Mouse (Mus musculus): Measurements from ENCODE around the gene Esrra. TPM values are rescaled to one million over a fixed set of nuclear protein-coding genes. Genes with fewer than 3 reads are reported as not detected.

Esrra gene
- polyA plus RNA-seq, 1 experiment from 2014 or later = 18.8 TPM

DNA sequence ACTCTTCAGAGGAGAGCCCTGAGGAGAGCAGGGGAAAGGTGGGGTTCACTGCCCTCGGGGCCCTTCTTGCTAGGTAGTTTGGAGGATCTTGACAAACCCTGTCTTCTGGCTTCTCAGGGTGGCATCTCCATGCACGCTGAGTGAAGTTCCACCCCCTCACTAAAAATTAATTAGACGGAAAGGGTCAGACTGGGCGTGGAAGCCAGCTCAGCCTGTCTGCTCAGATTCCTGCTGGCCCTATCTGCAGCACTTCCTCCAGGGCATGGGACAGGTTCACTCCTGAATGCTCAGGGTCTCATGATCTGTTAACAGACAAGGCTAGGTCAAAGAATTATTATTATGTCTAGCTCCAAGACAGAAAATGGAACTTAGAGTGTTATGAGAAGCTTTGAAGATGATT is 29.1 kb downstream of the Esrra start:
- H3K4me2 ChIP-seq (ENCODE audit: low read length) = no peak overlapping the region
- 79% methylated on average over 4 of the region's 4 CpGs for WGBS
- no peak overlapping the region for H3K4me3 ChIP-seq (replicated peaks; ENCODE audit: low read length)
- 0 out of 2 replicates have a peak, but pooled peaks cover 2% of the 10 kb centered on the region for H3K27me3 ChIP-seq (replicated peaks; ENCODE audit: control insufficient read depth, insufficient read depth, low read length)
- no peak for ATAC-seq
- no peaks in the 10 kb centered on the region for H3K36me3 ChIP-seq (ENCODE audit: control insufficient read depth, insufficient read depth)
- no peaks in the 10 kb centered on the region for H3K4me1 ChIP-seq (replicated peaks; ENCODE audit: control insufficient read depth, insufficient read depth, low read length)
- H3K9ac ChIP-seq (replicated peaks; ENCODE audit: low read depth, low read length) = no peak overlapping the region
- H3K9me3 ChIP-seq (ENCODE audit: control insufficient read depth, low read length) = no peaks in the 10 kb centered on the region
- no peak overlapping the region for H3K27ac ChIP-seq (ENCODE audit: low read length)

DNA sequence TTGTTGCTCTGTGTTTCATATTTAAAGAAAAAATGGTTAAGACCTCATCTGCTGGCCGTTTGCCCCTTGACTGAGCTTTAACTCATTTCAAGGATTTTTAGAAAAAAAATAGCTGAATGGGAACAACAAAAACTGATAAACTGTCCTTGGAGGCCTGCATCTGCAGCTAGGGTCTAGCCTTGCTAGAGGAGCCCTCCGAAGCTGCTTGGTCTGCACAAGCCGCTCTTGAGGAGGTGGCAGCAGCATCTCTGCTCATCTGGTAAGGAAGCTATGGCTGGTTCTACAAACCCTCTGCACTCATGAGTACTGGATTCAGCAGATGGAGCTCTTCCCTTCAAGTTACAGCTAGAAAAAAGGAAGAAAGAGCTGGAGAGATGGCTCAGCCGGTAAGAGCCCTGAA is 43.6 kb downstream of the Esrra start:
- Histone ChIP-seq H3K27ac (ENCODE audit: low read length) (no peak overlapping the region), H3K36me3 (ENCODE audit: control insufficient read depth, insufficient read depth) (no peaks in the 10 kb centered on the region), H3K27me3 (replicated peaks; ENCODE audit: control insufficient read depth, insufficient read depth, low read length) (no peaks in the 10 kb centered on the region), H3K4me1 (replicated peaks; ENCODE audit: control insufficient read depth, insufficient read depth, low read length) (no peaks in the 10 kb centered on the region), H3K4me2 (ENCODE audit: low read length) (no peak overlapping the region), H3K9me3 (ENCODE audit: control insufficient read depth, low read length) (peaks cover 14% of the 10 kb centered on the region), H3K9ac (replicated peaks; ENCODE audit: low read depth, low read length) (no peak overlapping the region), H3K4me3 (replicated peaks; ENCODE audit: low read length) (no peak overlapping the region)
- WGBS = 90% methylated on average over 4 of the region's 4 CpGs
- ATAC-seq = no peak

DNA sequence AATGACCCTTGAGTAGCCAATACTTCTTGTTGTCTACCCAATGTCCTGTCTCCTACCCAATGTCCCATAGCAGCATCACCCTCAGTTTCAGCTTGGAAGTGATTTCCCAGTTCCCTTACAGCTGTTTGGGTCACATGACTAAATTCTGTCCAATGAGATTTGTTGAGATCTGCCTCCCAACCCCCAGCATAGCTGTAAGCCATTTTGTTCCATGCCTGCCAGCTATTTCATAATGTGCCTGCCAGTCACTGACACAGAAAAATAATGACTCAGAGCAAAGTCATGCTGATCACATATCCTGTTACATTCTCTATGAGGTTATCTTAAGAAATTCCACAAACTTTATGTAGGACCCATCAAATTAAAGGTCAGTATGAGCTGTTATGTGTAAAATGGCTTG is 44.8 kb downstream of the Esrra start:
- Histone ChIP-seq H3K4me1 (replicated peaks; ENCODE audit: control insufficient read depth, insufficient read depth, low read length) (no peaks in the 10 kb centered on the region), H3K4me3 (replicated peaks; ENCODE audit: low read length) (no peak overlapping the region), H3K4me2 (ENCODE audit: low read length) (no peak overlapping the region), H3K36me3 (ENCODE audit: control insufficient read depth, insufficient read depth) (no peaks in the 10 kb centered on the region), H3K27me3 (replicated peaks; ENCODE audit: control insufficient read depth, insufficient read depth, low read length) (no peaks in the 10 kb centered on the region), H3K9me3 (ENCODE audit: control insufficient read depth, low read length) (peaks cover 14% of the 10 kb centered on the region), H3K27ac (ENCODE audit: low read length) (no peak overlapping the region), H3K9ac (replicated peaks; ENCODE audit: low read depth, low read length) (no peak overlapping the region)
- ATAC-seq = no peak

DNA sequence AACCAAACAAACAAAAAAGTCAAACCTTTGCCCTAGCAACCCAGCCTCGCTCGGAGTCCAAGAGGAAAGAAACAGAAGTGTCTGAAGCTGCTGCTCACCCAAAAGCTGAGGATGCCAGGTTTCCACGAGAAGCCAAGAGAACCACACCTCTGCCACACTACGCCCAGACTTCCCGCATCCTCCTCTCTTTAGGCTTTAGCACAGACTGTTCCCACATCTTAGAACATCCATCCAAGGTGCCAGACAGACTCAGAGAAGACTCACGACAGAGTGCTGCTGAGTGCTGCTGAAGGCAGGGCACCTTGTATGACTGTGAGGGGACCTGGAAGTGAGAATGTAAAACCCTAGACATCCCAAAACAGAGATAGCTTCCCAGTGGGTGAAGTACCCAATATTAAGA is 45.8 kb downstream of the Esrra start:
- 90% methylated on average over 6 of the region's 6 CpGs for WGBS
- no peak overlapping the region for H3K4me3 ChIP-seq (replicated peaks; ENCODE audit: low read length)
- no peak overlapping the region for H3K9ac ChIP-seq (replicated peaks; ENCODE audit: low read depth, low read length)
- no peak for ATAC-seq
- H3K9me3 ChIP-seq (ENCODE audit: control insufficient read depth, low read length) = peaks cover 12% of the 10 kb centered on the region
- no peak overlapping the region for H3K4me2 ChIP-seq (ENCODE audit: low read length)
- H3K36me3 ChIP-seq (ENCODE audit: control insufficient read depth, insufficient read depth) = no peaks in the 10 kb centered on the region
- no peaks in the 10 kb centered on the region for H3K4me1 ChIP-seq (replicated peaks; ENCODE audit: control insufficient read depth, insufficient read depth, low read length)
- H3K27me3 ChIP-seq (replicated peaks; ENCODE audit: control insufficient read depth, insufficient read depth, low read length) = no peaks in the 10 kb centered on the region
- H3K27ac ChIP-seq (ENCODE audit: low read length) = no peak overlapping the region

DNA sequence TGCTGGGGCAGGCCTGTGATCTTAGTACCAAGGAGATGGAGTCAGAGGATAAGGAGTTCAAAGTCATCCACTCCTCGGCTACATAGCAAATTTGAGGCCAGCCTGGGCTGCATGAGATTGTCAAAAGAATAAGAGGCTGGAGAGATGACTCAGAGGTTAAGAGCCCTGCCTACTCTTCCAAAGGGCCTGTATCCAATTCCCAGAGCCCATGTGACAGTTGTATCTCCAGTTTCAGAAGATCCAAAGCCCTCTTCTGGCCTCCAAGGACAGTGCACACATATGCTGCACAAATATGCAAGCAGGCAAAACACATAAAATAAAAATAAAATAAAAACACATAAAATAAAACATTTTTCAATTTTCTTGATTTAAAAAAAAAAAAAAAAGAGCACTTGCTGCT is 47.4 kb downstream of the Esrra start:
- no peak for ATAC-seq

DNA sequence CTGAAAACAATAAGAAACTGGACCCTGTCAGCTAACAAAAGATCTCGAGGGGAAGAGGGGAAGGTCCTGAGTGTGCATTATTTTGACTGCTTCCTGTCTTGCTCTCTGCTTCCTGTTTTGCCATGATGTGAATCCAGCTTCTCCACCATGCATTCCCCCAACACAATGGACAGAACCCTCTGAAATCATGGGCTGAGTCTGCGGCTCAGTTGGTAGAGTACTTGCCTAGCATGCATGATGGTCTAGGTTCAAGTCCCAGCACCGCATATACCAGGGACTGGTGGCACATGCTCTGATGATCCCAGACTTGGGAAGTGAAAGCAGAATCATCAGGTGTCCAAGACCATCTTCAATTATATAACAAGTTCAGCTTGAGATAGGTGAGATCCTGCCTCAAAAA is 48.9 kb downstream of the Esrra start:
- H3K27me3 ChIP-seq (replicated peaks; ENCODE audit: control insufficient read depth, insufficient read depth, low read length) = no peaks in the 10 kb centered on the region
- H3K9me3 ChIP-seq (ENCODE audit: control insufficient read depth, low read length) = no peaks in the 10 kb centered on the region
- no peak overlapping the region for H3K4me3 ChIP-seq (replicated peaks; ENCODE audit: low read length)
- WGBS = 72% methylated on average over 3 of the region's 3 CpGs
- no peak overlapping the region for H3K27ac ChIP-seq (ENCODE audit: low read length)
- no peaks in the 10 kb centered on the region for H3K4me1 ChIP-seq (replicated peaks; ENCODE audit: control insufficient read depth, insufficient read depth, low read length)
- H3K36me3 ChIP-seq (ENCODE audit: control insufficient read depth, insufficient read depth) = no peaks in the 10 kb centered on the region
- no peak for ATAC-seq
- no peak overlapping the region for H3K4me2 ChIP-seq (ENCODE audit: low read length)
- no peak overlapping the region for H3K9ac ChIP-seq (replicated peaks; ENCODE audit: low read depth, low read length)

More for the DNA sequence above, 47.4 kb downstream of the Esrra start:
- H3K27me3 ChIP-seq (replicated peaks; ENCODE audit: control insufficient read depth, insufficient read depth, low read length) = no peaks in the 10 kb centered on the region
- no peak overlapping the region for H3K9ac ChIP-seq (replicated peaks; ENCODE audit: low read depth, low read length)
- no peak overlapping the region for H3K4me3 ChIP-seq (replicated peaks; ENCODE audit: low read length)
- WGBS = 84% methylated on average over 1 of the region's 1 CpGs
- no peaks in the 10 kb centered on the region for H3K36me3 ChIP-seq (ENCODE audit: control insufficient read depth, insufficient read depth)
- no peak overlapping the region for H3K27ac ChIP-seq (ENCODE audit: low read length)
- no peak overlapping the region for H3K4me2 ChIP-seq (ENCODE audit: low read length)
- H3K4me1 ChIP-seq (replicated peaks; ENCODE audit: control insufficient read depth, insufficient read depth, low read length) = no peaks in the 10 kb centered on the region
- H3K9me3 ChIP-seq (ENCODE audit: control insufficient read depth, low read length) = peaks cover 4% of the 10 kb centered on the region; the same call in 1 of the 2 replicates

DNA sequence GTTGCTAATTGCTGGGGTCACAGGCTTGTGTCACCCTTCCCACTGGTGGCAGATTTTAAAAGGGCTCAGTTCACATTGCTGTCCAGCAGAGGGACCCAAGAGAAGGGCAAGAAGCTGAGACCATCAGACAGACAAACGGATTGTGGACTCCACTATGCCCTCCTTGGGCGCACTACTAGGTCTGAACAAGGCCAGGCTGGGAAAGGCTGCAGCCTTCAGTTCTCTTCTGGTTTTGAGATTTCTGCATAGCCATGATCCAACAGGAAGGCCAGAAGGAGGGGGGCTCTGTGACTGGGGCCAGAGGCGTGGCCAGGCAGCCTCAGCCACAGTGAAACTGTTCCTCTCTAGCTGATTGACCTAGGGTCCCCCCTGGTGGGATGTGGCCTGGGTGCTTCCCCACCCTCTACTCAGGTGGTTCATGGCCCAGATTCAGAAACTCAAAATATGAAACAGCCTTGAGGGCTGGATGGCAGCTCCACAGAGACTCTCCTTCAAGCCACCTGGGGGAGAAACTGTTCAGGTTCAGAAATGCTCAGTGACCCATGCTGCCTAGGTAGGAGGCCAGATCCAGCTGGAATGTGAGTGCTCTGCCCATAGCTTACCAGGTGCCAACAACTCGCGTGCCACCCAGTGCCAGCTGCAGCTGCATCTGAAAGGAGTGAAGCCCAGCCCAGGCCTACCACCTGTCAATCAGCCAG is 49.9 kb downstream of the Esrra start:
- H3K9me3 ChIP-seq (ENCODE audit: control insufficient read depth, low read length) = no peaks in the 10 kb centered on the region
- H3K4me3 ChIP-seq (replicated peaks; ENCODE audit: low read length) = no peak overlapping the region
- no peak overlapping the region for H3K4me2 ChIP-seq (ENCODE audit: low read length)
- no peaks in the 10 kb centered on the region for H3K4me1 ChIP-seq (replicated peaks; ENCODE audit: control insufficient read depth, insufficient read depth, low read length)
- no peaks in the 10 kb centered on the region for H3K36me3 ChIP-seq (ENCODE audit: control insufficient read depth, insufficient read depth)
- H3K27me3 ChIP-seq (replicated peaks; ENCODE audit: control insufficient read depth, insufficient read depth, low read length) = no peaks in the 10 kb centered on the region
- H3K9ac ChIP-seq (replicated peaks; ENCODE audit: low read depth, low read length) = no peak overlapping the region
- no peak overlapping the region for H3K27ac ChIP-seq (ENCODE audit: low read length)
- 59% methylated on average over 5 of the region's 5 CpGs for WGBS
- ATAC-seq = no peak

DNA sequence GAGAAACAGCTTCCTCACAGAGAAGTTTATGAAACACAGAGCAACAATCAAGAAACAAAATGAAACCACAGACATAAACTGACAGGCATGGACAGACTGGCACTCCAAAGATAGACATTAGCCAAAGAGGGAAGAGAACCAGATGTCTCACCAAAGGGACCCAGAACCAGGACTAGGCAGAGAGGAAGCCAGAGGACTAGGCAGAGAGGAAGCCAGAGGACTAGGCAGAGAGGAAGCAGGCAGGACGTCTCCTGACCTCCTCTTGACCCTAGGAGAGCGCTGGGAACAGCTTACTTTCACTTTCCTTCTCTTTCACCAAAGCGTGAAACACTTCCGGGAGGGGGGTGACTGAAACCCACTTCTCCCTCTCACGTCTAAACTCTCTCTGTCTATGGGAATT is 52.3 kb downstream of the Esrra start:
- no peaks in the 10 kb centered on the region for H3K4me1 ChIP-seq (replicated peaks; ENCODE audit: control insufficient read depth, insufficient read depth, low read length)
- H3K9ac ChIP-seq (replicated peaks; ENCODE audit: low read depth, low read length) = no peak overlapping the region
- H3K27me3 ChIP-seq (replicated peaks; ENCODE audit: control insufficient read depth, insufficient read depth, low read length) = no peaks in the 10 kb centered on the region
- no peak overlapping the region for H3K4me3 ChIP-seq (replicated peaks; ENCODE audit: low read length)
- WGBS = 11% methylated on average over 5 of the region's 5 CpGs
- H3K27ac ChIP-seq (ENCODE audit: low read length) = no peak overlapping the region
- no peaks in the 10 kb centered on the region for H3K36me3 ChIP-seq (ENCODE audit: control insufficient read depth, insufficient read depth)
- ATAC-seq = no peak
- H3K4me2 ChIP-seq (ENCODE audit: low read length) = no peak overlapping the region
- H3K9me3 ChIP-seq (ENCODE audit: control insufficient read depth, low read length) = no peaks in the 10 kb centered on the region

DNA sequence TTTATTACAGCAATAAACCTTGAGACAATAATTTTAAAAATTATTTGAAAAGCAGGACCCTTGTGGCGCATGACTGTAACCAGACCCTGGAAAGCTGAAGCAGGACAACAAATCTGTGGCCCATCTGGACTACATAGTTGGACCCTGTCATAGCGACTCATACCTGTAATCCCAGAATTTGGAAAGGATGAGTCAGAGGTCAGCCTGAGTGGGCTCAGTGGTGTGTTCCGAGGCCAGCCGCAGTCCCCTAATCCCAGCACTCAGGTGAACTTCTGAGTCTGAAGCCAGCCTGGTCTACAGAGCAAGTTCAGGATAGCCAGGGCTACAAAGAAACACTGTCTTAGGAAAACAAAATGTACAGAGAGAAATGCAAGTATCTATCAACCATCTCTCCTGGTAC is 60.2 kb downstream of the Esrra start:
- 94% methylated on average over 4 of the region's 4 CpGs for WGBS
- Histone ChIP-seq H3K4me1 (replicated peaks; ENCODE audit: control insufficient read depth, insufficient read depth, low read length) (no peaks in the 10 kb centered on the region), H3K4me3 (replicated peaks; ENCODE audit: low read length) (no peak overlapping the region), H3K27ac (ENCODE audit: low read length) (no peak overlapping the region), H3K36me3 (ENCODE audit: control insufficient read depth, insufficient read depth) (no peaks in the 10 kb centered on the region), H3K27me3 (replicated peaks; ENCODE audit: control insufficient read depth, insufficient read depth, low read length) (no peaks in the 10 kb centered on the region), H3K9me3 (ENCODE audit: control insufficient read depth, low read length) (no peaks in the 10 kb centered on the region), H3K9ac (replicated peaks; ENCODE audit: low read depth, low read length) (no peak overlapping the region), H3K4me2 (ENCODE audit: low read length) (no peak overlapping the region)
- ATAC-seq = no peak

Data from forebrain, embryonic 16.5 days (tissue).